Mouse (Mus musculus) heart, adult 18-20 months (tissue): ENCODE results near the gene Isg20l2. TPM values are rescaled to one million over a fixed set of nuclear protein-coding genes. Genes with fewer than 3 reads are reported as not detected.

Experiments used
- DNase-seq, 2 experiments: peaks; one replicate each; pipeline ENCODE4 v3.0.0; 2021 to 2022; ENCODE audit warnings: mixed read lengths in 1 of 2
- total RNA-seq, 2 experiments: library from RNA; stranded (reverse); gene quantifications; 2 replicates each; pipeline ENCODE4 v1.2.3; 2021

Isg20l2 gene
- total RNA-seq, 2 experiments from 2014 or later = 10.8 to 11.5 TPM

- peak; percentile 86 to 88 for DNase-seq
Observed at GRCm38 (mm10) chr3:87910573-87911141, 19.5 kb upstream of the Isg20l2 start.

GRCm38 (mm10) chr3:87913491-87913890, 16.6 kb upstream of the Isg20l2 start:
- DNase-seq = no peak

- no peak for DNase-seq
Observed at GRCm38 (mm10) chr3:87913891-87914290, 16.2 kb upstream of the Isg20l2 start.

DNA sequence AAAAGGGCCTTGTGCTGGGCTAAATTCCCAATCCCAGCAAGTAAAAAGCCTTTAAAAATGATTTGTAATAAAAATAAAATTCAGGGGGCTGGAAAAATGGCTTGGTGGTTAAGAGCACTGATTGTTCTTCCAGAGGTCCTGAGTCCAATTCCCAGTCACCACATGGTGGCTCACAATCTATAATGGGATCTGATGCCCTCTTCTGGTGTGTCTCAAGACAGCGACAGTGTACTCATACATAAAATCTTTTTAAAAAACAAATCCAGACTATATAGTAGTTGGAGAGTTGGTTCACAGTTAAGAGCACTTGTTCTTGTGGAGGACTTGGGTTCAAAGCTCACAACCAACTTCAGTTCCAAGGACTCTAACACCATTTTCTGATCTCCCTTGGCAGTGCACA, 13.1 kb upstream of the Isg20l2 start:
- no peak for DNase-seq

GRCm38 (mm10) chr3:87918551-87918950, 11.6 kb upstream of the Isg20l2 start:
- DNase-seq = no peak

DNA sequence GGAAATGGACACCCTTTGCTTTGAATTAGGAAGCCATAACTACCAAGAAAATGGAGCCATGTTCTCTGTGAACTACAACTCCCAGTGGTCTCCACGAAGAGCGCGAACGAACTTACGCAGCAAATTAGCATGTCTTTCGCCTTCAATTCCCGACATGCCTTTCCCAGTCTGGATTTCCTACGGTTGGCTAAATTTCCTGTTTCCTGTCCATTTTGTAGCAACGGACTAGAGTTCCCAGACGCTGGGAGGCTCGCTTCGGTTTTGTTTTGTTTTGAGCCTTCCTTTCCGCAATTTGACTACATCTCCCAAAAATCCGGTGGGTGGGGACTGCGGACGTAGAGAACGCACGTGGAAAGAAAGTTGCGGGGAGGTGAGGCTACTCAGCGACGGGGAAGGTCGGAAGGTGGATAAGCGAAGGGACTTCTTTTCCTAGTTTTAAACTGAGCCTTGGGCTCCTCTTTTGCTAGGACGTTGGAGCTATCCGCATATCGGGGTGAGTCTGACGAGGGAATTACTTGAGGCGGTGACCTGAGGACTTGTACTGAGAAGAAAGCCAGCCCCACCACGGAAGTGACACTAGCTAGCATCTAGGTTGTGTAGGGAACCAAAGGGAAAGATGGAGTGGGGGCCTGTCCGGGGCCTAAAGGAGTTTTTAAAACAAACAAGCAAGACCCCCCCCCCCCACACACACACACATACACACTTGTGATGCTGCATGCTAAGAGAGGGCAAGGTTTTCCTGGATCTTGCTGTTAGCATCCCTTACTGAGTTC, 10.6 kb upstream of the Isg20l2 start, which contains the start of gene Mrpl24:
Gene Mrpl24, plus strand, starts transcription at position 171 of the 773 bp plus-strand sequence.
- peak; percentile 89 to 94 for DNase-seq

DNA sequence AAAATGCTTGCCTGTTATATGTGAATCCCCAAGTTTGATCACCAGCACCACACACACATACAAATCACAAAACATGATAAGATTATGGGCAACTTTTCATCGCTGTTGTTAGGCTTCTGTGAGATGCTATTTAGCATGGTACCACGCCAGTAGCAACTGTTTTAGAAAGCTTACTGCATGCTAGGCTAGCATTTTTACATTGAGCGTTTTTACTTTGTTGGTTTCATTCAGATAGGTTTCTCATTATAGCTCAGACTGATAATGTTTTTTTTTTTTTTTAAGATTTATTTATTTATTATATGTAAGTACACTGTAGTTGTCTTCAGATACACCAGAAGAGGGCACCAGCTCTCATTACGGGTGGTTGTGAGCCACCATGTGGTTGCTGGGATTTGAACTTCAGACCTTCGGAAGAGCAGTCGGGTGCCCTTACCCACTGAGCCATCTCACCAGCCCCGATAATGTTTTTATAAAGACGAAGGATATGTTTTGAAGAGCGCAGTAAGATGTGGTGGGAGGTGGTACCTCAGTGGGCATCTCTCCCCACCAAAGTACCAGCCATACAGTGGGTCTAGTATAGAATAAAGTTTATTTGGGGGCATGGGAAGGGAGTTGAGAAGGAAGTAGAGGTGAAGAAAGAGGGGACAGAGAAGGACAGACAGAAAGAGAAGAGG, 9.7 kb upstream of the Isg20l2 start:
- no peak for DNase-seq

DNA sequence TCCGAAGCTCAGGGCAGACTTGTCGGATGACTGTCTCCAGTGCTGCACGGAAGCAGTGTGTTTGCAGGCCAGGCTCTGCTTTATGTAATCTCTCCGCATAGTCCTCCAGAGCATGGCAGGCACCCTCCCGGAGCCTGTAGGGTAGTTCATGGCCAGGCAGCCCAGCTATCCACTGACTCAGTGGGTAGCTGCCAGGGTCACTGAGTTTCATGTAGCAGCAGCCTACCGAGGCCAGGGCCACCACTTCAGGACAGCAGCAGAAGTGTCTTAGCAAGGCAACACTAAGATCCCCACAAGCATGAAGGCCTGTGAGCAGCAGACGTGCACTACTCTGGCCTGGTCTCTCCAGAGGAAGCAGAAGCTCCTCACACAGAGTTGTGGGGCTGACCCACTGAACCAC, 5.1 kb upstream of the Isg20l2 start:
- no peak for DNase-seq

- DNase-seq = no peak
Observed at GRCm38 (mm10) chr3:87927452-87927851, 2.7 kb upstream of the Isg20l2 start.

DNA sequence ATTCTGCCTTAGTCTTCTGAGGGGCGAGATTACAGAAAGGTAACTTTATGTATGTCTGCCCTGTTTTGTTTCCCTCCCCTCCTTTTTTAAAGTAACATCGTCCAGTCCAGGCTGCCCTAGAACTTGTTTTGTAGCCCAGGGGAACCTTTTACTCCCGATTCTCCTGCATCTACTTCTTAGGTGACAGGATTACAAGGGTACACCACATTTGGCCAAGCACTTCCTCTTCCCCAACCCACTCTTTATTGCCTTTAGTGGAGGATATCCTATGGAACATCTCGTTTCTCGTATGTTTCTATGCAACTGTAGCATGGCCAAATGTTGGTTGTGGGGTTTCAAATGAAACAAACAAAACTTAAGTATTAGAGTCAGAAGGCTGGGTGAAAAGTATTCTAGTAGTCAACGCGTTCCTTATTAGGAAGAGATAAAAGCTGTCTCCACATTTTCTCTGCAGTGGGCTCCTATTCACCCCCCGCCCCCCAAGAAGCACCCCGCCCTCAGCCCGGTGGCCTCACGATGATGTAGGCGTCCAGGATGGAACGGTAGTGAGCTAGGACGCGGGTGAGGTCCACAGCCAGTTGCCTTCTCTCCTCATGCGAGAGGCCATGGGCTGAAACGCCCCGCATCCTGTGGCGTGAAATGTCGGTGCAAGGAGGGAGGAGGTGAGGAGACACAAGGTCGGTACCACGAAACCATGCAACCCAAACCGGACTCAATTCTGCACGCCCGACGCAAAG, 605 bp upstream of the Isg20l2 start:
- DNase-seq = no peak

- no peak for DNase-seq
Observed at GRCm38 (mm10) chr3:87934026-87934425, 3.9 kb downstream of the Isg20l2 start.

DNA sequence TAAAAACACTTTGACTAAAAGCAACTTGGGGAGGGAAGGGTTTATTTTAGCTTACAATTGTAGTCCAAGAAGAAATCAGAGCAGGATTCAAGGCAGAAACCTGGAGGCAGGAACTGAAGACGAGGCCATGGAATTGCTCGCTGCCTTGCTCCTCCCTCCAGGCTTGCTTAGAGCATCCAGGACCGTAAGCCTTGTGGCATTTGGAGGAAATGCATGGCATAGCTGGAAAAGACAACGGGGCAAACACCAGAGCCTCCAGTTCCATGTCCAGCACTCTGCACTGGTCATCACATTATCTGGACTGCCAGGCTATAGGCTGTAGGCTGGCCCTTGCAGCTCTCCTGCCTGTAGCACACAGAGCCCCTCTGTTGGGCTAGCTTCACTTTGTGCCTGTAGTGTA, 4.4 kb downstream of the Isg20l2 start:
- no peak for DNase-seq

- no peak for DNase-seq
Observed at GRCm38 (mm10) chr3:87935201-87935600, 5.1 kb downstream of the Isg20l2 start.

GRCm38 (mm10) chr3:87935776-87936175, 5.7 kb downstream of the Isg20l2 start:
- DNase-seq = peak; percentile 74 to 91

GRCm38 (mm10) chr3:87940611-87941010, 10.5 kb downstream of the Isg20l2 start:
- no peak for DNase-seq

GRCm38 (mm10) chr3:87942471-87942870, 12.4 kb downstream of the Isg20l2 start:
- DNase-seq = no peak

DNA sequence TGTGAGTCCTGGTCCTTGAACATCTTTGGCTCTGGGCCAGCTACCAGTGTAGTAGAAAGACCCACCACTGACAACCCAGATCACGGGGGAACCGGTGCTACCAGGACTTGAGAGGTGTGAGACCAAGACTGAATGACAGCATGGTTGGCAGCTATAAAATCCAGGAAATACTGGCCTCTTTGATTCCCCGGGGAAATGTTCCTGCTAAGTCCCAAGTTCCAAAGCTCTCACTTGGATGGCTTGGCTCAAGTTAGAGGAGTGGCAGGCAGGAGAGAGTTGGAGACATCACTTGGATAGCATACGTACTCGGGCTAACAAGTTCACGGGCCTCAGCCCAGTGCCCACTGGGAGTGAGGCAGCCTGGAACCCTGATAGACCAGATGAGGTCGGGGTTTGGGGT, 13.5 kb downstream of the Isg20l2 start:
- no peak for DNase-seq

GRCm38 (mm10) chr3:87944838-87945600, 14.9 kb downstream of the Isg20l2 start:
- DNase-seq = peak in 1 of 2 experiments; percentile 56

DNA sequence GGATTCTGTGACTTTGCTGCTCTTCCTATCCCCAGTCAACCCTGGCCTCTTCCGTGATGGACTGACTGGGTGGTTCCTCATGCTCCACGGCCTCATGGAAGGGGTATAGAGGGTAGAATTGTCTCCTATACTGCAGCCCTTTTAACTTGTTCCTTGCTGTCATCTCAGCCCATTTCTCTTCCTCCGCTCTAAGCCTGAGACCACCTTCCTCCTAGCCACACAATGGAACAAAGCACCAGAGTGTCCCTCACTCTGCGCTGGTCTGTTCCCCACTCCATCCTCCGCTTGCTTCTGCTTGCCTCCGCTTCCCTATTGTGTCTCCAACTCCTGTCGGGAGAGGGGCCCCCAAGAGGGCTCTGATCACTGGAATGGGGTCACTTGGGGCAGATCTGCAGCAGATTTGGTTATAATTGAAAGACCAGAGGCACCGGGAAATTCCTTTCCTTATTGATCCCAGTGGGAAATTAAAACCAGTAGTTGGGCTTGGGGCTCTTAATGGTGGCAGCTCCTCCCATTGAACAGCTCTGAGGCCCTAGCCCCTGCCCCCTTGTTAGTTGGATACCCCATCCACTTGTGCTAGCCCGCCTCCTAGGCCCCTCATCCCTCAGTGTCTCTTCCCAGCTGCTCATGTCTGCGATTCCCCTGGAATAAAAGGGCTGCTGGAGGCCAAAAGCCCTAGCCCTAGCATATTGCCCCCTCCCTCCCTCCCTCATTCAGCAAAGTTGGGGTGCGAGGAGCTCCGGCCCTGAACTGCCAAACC, 15.8 kb downstream of the Isg20l2 start:
- no peak for DNase-seq

DNA sequence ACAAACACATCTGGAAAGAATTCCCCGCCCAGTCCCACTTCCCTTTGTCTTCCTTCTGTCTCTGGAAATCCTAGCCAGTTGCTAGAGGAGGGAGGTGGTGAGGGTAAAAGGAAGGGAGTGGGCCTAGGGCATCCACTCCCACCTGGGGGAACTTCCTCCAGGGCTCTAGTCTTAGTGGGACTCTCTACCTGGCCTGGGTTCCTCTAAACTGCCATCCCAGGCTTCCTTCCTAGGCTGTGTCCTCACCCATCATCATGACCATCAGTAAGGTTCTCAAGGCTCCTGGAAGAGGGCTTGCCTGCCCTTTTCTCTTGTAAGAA, 16.4 kb downstream of the Isg20l2 start:
- no peak for DNase-seq
